Mouse (Mus musculus): ENCODE results near the gene Zfhx3. TPM values are rescaled to one million over a fixed set of nuclear protein-coding genes. Genes with fewer than 3 reads are reported as not detected.

Zfhx3 gene
- total RNA-seq, 2 experiments from 2014 or later = 4.3 to 4.6 TPM

GRCm38 (mm10) chr8:108506779-108507178 lies 564.3 kb downstream of the Zfhx3 start:
- DNase-seq (ENCODE audit: low spot score in 2 of 2) = no peak
- no peak for TF ChIP-seq CTCF (conservative IDR thresholded peaks at IDR 0.05)
- no peak overlapping the region for H3K27ac ChIP-seq
- no peak overlapping the region for H3K4me3 ChIP-seq

GRCm38 (mm10) chr8:108507769-108508168 lies 565.3 kb downstream of the Zfhx3 start:
- no peak for TF ChIP-seq CTCF (conservative IDR thresholded peaks at IDR 0.05)
- H3K27ac ChIP-seq = no peak overlapping the region
- H3K4me3 ChIP-seq = no peak overlapping the region
- no peak for DNase-seq (ENCODE audit: low spot score in 2 of 2)

- no peak for DNase-seq (ENCODE audit: low spot score in 2 of 2)
- Histone ChIP-seq H3K4me3 (no peak overlapping the region), H3K27ac (no peak overlapping the region)
- TF ChIP-seq CTCF (conservative IDR thresholded peaks at IDR 0.05) = no peak
Observed at GRCm38 (mm10) chr8:108510641-108511325, 568.3 kb downstream of the Zfhx3 start.

- H3K4me3 ChIP-seq = no peak overlapping the region
- DNase-seq (ENCODE audit: low spot score in 2 of 2) = no peak
- H3K27ac ChIP-seq = no peak overlapping the region
- no peak for TF ChIP-seq CTCF (conservative IDR thresholded peaks at IDR 0.05)
Observed at GRCm38 (mm10) chr8:108518116-108518515, 575.7 kb downstream of the Zfhx3 start.

GRCm38 (mm10) chr8:108522050-108522449 lies 579.6 kb downstream of the Zfhx3 start:
- H3K4me3 ChIP-seq = no peak overlapping the region
- no peak overlapping the region for H3K27ac ChIP-seq
- no peak for DNase-seq (ENCODE audit: low spot score in 2 of 2)
- no peak for TF ChIP-seq CTCF (conservative IDR thresholded peaks at IDR 0.05)

- H3K27ac ChIP-seq = no peak overlapping the region
- TF ChIP-seq CTCF (conservative IDR thresholded peaks at IDR 0.05) = no peak
- no peak overlapping the region for H3K4me3 ChIP-seq
- no peak for DNase-seq (ENCODE audit: low spot score in 2 of 2)
Observed at GRCm38 (mm10) chr8:108529421-108529820, 587.0 kb downstream of the Zfhx3 start.

- Histone ChIP-seq H3K4me3 (no peak overlapping the region), H3K27ac (no peak overlapping the region)
- DNase-seq (ENCODE audit: low spot score in 2 of 2) = no peak
- no peak for TF ChIP-seq CTCF (conservative IDR thresholded peaks at IDR 0.05)
Observed at GRCm38 (mm10) chr8:108535121-108535876, 592.9 kb downstream of the Zfhx3 start.

GRCm38 (mm10) chr8:108536186-108536585 lies 593.7 kb downstream of the Zfhx3 start:
- H3K27ac ChIP-seq = no peak overlapping the region
- no peak for TF ChIP-seq CTCF (conservative IDR thresholded peaks at IDR 0.05)
- DNase-seq (ENCODE audit: low spot score in 2 of 2) = no peak
- H3K4me3 ChIP-seq = no peak overlapping the region; the same call in 1 of the 2 replicates

GRCm38 (mm10) chr8:108536911-108537351 lies 594.5 kb downstream of the Zfhx3 start:
- H3K27ac ChIP-seq = no peak overlapping the region
- peak overlapping the region; percentile 45 for H3K4me3 ChIP-seq
- peak in 1 of 2 experiments; percentile 21 for DNase-seq (ENCODE audit: low spot score in 2 of 2)
- no peak for TF ChIP-seq CTCF (conservative IDR thresholded peaks at IDR 0.05)

GRCm38 (mm10) chr8:108537686-108538551 lies 595.5 kb downstream of the Zfhx3 start:
- Histone ChIP-seq H3K4me3 (peak overlapping the region; percentile 45), H3K27ac (no peak overlapping the region)
- no peak for TF ChIP-seq CTCF (conservative IDR thresholded peaks at IDR 0.05)
- peak in 1 of 2 experiments; percentile 13 for DNase-seq (ENCODE audit: low spot score in 2 of 2)

- DNase-seq (ENCODE audit: low spot score in 2 of 2) = no peak
- Histone ChIP-seq H3K4me3 (no peak overlapping the region), H3K27ac (no peak overlapping the region)
- TF ChIP-seq CTCF (conservative IDR thresholded peaks at IDR 0.05) = no peak
Observed at GRCm38 (mm10) chr8:108538929-108539555, 596.6 kb downstream of the Zfhx3 start.

- H3K4me3 ChIP-seq = no peak overlapping the region
- peak in 1 of 2 experiments; percentile 38 for DNase-seq (ENCODE audit: low spot score in 2 of 2)
- TF ChIP-seq CTCF (conservative IDR thresholded peaks at IDR 0.05) = no peak
Observed at GRCm38 (mm10) chr8:108552518-108552917, 610.1 kb downstream of the Zfhx3 start.

More at GRCm38 (mm10) chr8:108552518-108552917, 610.1 kb downstream of the Zfhx3 start:
- H3K27ac ChIP-seq = no peak overlapping the region

Data from layer of hippocampus, adult 2 months (tissue).